Mouse (Mus musculus): ENCODE data around the gene Yjefn3. TPM values are rescaled to one million over a fixed set of nuclear protein-coding genes. Genes with fewer than 3 reads are reported as not detected.

Gene Yjefn3
- polyA plus RNA-seq, 1 experiment from 2014 or later: 13.6 TPM

- Histone ChIP-seq H3K9me3 (ENCODE audit: control insufficient read depth, low read length) (no peaks in the 10 kb centered on the region), H3K4me3 (ENCODE audit: low read length) (peak within 1 kb of the TSS; percentile 29), H3K36me3 (ENCODE audit: control insufficient read depth, insufficient read depth, low read length) (no peaks in the 10 kb centered on the region), H3K9ac (ENCODE audit: low read depth, low read length) (peak within 1 kb of the TSS; percentile 31), H3K27me3 (replicated peaks; ENCODE audit: control insufficient read depth, insufficient read depth, low read length) (peaks cover 71% of the 10 kb centered on the region), H3K4me2 (ENCODE audit: low read length) (peak within 1 kb of the TSS; percentile 50), H3K27ac (ENCODE audit: low read depth, low read length) (no peak within 1 kb of the TSS), H3K4me1 (ENCODE audit: control insufficient read depth, insufficient read depth, low read depth, low read length) (peaks cover 27% of the 10 kb centered on the region)
- 3% methylated on average over 54 of the region's 60 CpGs for WGBS
- no peak for ATAC-seq
These were observed 14.9 kb downstream of the Yjefn3 start, which contains the start of gene Cilp2 for GRCm38 (mm10) chr8:69887289-69888243. Cilp2 (minus strand) TSS chr8:69887687.

DNA sequence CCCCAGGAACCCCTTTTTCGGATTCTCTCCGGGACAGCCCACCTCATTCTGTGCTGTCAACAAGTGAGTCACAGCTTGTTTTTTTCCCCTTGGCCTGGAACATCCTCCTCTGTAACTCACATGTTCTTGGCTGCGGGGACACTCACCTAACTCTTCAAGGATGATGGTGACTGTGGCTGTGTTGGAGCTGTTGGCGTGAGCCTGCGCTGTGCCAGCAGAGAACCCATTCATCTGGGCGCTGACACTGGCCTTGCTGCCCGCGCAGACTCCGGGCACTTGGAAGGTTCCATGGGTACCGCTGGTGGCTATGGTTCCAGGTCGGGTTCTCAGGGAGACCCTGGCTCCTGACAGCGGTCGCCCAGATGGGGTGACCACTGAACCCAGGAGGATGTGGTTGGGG is 18.4 kb downstream of the Yjefn3 start:
- no peak for ATAC-seq
- Histone ChIP-seq H3K9me3 (ENCODE audit: control insufficient read depth, low read length) (no peaks in the 10 kb centered on the region; the same call in 1 of the 2 replicates), H3K4me3 (ENCODE audit: low read length) (no peak overlapping the region), H3K4me1 (ENCODE audit: control insufficient read depth, insufficient read depth, low read depth, low read length) (peaks cover 31% of the 10 kb centered on the region), H3K36me3 (ENCODE audit: control insufficient read depth, insufficient read depth, low read length) (no peaks in the 10 kb centered on the region), H3K27me3 (replicated peaks; ENCODE audit: control insufficient read depth, insufficient read depth, low read length) (peaks cover 92% of the 10 kb centered on the region), H3K9ac (ENCODE audit: low read depth, low read length) (no peak overlapping the region), H3K27ac (ENCODE audit: low read depth, low read length) (no peak overlapping the region), H3K4me2 (ENCODE audit: low read length) (no peak overlapping the region)
- WGBS: 58% methylated on average over 13 of the region's 13 CpGs

GRCm38 (mm10) chr8:69882833-69883600 is 19.5 kb downstream of the Yjefn3 start:
- H3K4me3 ChIP-seq (ENCODE audit: low read length): peak overlapping the region; percentile 47
- peaks cover 23% of the 10 kb centered on the region for H3K4me1 ChIP-seq (ENCODE audit: control insufficient read depth, insufficient read depth, low read depth, low read length)
- peaks cover 85% of the 10 kb centered on the region for H3K27me3 ChIP-seq (replicated peaks; ENCODE audit: control insufficient read depth, insufficient read depth, low read length)
- no peak overlapping the region for H3K27ac ChIP-seq (ENCODE audit: low read depth, low read length)
- WGBS: 12% methylated on average over 50 of the region's 52 CpGs
- no peak overlapping the region for H3K9ac ChIP-seq (ENCODE audit: low read depth, low read length)
- peak overlapping the region; percentile 56 for H3K4me2 ChIP-seq (ENCODE audit: low read length)
- no peaks in the 10 kb centered on the region; the same call in 1 of the 2 replicates for H3K9me3 ChIP-seq (ENCODE audit: control insufficient read depth, low read length)
- ATAC-seq: no peak
- H3K36me3 ChIP-seq (ENCODE audit: control insufficient read depth, insufficient read depth, low read length): no peaks in the 10 kb centered on the region

DNA sequence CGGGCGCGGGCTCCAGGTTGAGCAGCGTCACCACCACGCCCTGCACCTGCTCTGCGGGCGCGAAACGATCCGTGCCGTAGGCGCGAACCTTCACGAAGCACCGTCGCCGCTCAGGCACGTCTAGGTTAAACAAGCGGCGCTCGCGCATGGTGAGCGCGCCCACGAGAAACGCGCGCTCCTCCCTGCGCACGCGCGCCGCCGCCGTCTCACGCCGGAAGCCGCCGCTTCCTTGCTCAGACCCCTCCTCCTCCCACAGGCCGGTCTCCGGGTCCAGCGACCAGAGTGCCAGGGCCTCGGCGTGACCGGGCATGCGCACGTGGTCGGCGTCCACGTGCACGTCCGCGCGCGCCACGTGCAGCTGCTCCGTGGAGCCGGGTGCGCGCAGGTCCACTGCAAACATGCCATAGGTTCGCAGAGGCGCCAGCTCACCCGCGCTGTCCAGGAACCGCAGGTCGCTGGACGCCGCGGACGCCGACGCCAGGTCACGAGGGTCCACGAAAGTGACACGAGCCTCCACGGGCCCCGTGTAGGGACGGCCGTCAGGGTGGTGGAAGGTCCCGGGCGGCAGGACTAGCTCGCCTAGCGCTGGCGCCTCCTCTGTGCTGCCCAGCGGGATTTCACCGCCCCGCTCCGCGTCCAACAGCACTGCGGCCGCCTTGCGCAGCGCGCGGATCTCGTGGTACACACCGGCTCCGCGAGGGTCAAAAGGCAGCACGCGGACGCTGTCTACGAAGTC is 20.3 kb downstream of the Yjefn3 start:
- Histone ChIP-seq H3K36me3 (ENCODE audit: control insufficient read depth, insufficient read depth, low read length) (no peaks in the 10 kb centered on the region), H3K4me1 (ENCODE audit: control insufficient read depth, insufficient read depth, low read depth, low read length) (peaks cover 15% of the 10 kb centered on the region; the same call in 1 of the 2 replicates), H3K27me3 (replicated peaks; ENCODE audit: control insufficient read depth, insufficient read depth, low read length) (peaks cover 77% of the 10 kb centered on the region), H3K27ac (ENCODE audit: low read depth, low read length) (no peak overlapping the region), H3K4me3 (ENCODE audit: low read length) (peak overlapping the region; percentile 47), H3K4me2 (ENCODE audit: low read length) (peak overlapping the region; percentile 56), H3K9ac (ENCODE audit: low read depth, low read length) (peak overlapping the region; percentile 51), H3K9me3 (ENCODE audit: control insufficient read depth, low read length) (no peaks in the 10 kb centered on the region; the same call in 1 of the 2 replicates)
- 4% methylated on average over 97 of the region's 103 CpGs for WGBS
- ATAC-seq: peak; percentile 84

DNA sequence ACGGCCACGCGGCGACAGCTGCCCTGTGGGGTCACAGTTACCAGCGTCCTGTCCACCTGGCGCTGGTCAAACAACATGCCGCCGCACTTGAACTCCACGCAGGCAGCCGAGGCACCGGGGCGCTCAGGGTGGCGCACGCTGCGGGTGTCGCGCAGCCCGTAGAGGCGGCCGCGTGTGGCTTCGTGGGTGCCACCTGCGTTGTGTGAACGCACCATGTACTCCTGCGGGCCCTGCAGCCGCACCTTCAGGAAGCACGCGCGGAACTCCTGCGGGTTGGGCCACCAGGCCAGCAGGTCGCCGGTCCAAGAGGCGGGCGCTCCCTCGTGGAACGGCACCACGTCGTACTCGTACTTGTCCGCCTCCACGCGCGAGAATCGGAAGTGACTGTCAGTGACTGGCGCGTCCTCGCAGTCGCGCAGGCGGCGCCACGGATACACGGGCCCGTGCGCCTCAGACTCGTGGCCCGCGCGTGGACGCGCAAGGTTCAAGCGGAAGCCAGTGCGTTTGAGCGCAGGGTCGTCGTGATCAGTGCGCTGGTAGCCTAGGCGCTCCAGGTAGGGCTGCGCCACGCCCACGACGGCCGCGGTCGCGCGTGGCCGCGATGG is 21.1 kb downstream of the Yjefn3 start:
- H3K4me3 ChIP-seq (ENCODE audit: low read length): peak overlapping the region; percentile 47
- peak overlapping the region; percentile 51 for H3K9ac ChIP-seq (ENCODE audit: low read depth, low read length)
- peak overlapping the region; percentile 56 for H3K4me2 ChIP-seq (ENCODE audit: low read length)
- 19% methylated on average over 75 of the region's 79 CpGs for WGBS
- H3K27ac ChIP-seq (ENCODE audit: low read depth, low read length): no peak overlapping the region
- peak; percentile 15; the same call in 1 of the 2 replicates for ATAC-seq
- H3K4me1 ChIP-seq (ENCODE audit: control insufficient read depth, insufficient read depth, low read depth, low read length): peaks cover 7% of the 10 kb centered on the region; the same call in 1 of the 2 replicates
- peaks cover 70% of the 10 kb centered on the region for H3K27me3 ChIP-seq (replicated peaks; ENCODE audit: control insufficient read depth, insufficient read depth, low read length)
- no peaks in the 10 kb centered on the region; the same call in 1 of the 2 replicates for H3K9me3 ChIP-seq (ENCODE audit: control insufficient read depth, low read length)
- H3K36me3 ChIP-seq (ENCODE audit: control insufficient read depth, insufficient read depth, low read length): no peaks in the 10 kb centered on the region

GRCm38 (mm10) chr8:69880841-69881240 is 21.7 kb downstream of the Yjefn3 start:
- peak overlapping the region; percentile 32; the same call in 1 of the 2 replicates for H3K9ac ChIP-seq (ENCODE audit: low read depth, low read length)

DNA sequence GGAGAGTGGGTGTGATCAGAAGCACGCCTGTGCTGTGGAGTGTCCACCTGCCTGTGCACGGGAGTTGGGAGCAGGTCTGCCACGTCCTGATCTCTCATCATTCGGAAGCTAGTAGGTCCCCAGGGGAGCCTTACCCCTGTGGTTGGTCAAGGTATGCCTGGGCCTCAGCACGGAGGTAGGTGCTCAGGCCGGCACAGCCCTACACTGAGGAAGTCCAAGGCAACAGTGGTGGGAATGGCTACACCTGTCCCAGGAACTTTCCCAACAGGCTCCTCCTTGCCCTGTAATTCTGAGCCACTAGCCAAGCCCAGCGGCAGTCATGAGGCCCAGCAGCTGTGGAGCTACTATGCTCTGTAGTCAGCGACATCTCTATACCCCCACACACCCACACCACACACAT is 22.8 kb downstream of the Yjefn3 start:
- peaks cover 7% of the 10 kb centered on the region; the same call in 1 of the 2 replicates for H3K4me1 ChIP-seq (ENCODE audit: control insufficient read depth, insufficient read depth, low read depth, low read length)
- peaks cover 54% of the 10 kb centered on the region for H3K27me3 ChIP-seq (replicated peaks; ENCODE audit: control insufficient read depth, insufficient read depth, low read length)
- peak overlapping the region; percentile 56; the same call in 1 of the 2 replicates for H3K4me2 ChIP-seq (ENCODE audit: low read length)
- H3K27ac ChIP-seq (ENCODE audit: low read depth, low read length): no peak overlapping the region
- H3K4me3 ChIP-seq (ENCODE audit: low read length): peak overlapping the region; percentile 2; the same call in 1 of the 2 replicates
- no peak overlapping the region for H3K9ac ChIP-seq (ENCODE audit: low read depth, low read length)
- ATAC-seq: no peak
- 60% methylated on average over 8 of the region's 8 CpGs for WGBS
- no peaks in the 10 kb centered on the region; the same call in 1 of the 2 replicates for H3K9me3 ChIP-seq (ENCODE audit: control insufficient read depth, low read length)
- H3K36me3 ChIP-seq (ENCODE audit: control insufficient read depth, insufficient read depth, low read length): no peaks in the 10 kb centered on the region

More at GRCm38 (mm10) chr8:69880841-69881240, 21.7 kb downstream of the Yjefn3 start:
- ATAC-seq: no peak
- Histone ChIP-seq H3K36me3 (ENCODE audit: control insufficient read depth, insufficient read depth, low read length) (no peaks in the 10 kb centered on the region), H3K27ac (ENCODE audit: low read depth, low read length) (no peak overlapping the region), H3K27me3 (replicated peaks; ENCODE audit: control insufficient read depth, insufficient read depth, low read length) (peaks cover 65% of the 10 kb centered on the region), H3K9me3 (ENCODE audit: control insufficient read depth, low read length) (no peaks in the 10 kb centered on the region; the same call in 1 of the 2 replicates), H3K4me3 (ENCODE audit: low read length) (peak overlapping the region; percentile 47), H3K4me2 (ENCODE audit: low read length) (peak overlapping the region; percentile 56), H3K4me1 (ENCODE audit: control insufficient read depth, insufficient read depth, low read depth, low read length) (peaks cover 7% of the 10 kb centered on the region; the same call in 1 of the 2 replicates)
- 9% methylated on average over 37 of the region's 37 CpGs for WGBS

GRCm38 (mm10) chr8:69877992-69878391 is 24.5 kb downstream of the Yjefn3 start:
- Histone ChIP-seq H3K27ac (ENCODE audit: low read depth, low read length) (no peak overlapping the region), H3K9ac (ENCODE audit: low read depth, low read length) (no peak overlapping the region), H3K4me1 (ENCODE audit: control insufficient read depth, insufficient read depth, low read depth, low read length) (peaks cover 7% of the 10 kb centered on the region; the same call in 1 of the 2 replicates), H3K27me3 (replicated peaks; ENCODE audit: control insufficient read depth, insufficient read depth, low read length) (peaks cover 37% of the 10 kb centered on the region), H3K9me3 (ENCODE audit: control insufficient read depth, low read length) (no peaks in the 10 kb centered on the region; the same call in 1 of the 2 replicates), H3K36me3 (ENCODE audit: control insufficient read depth, insufficient read depth, low read length) (no peaks in the 10 kb centered on the region), H3K4me2 (ENCODE audit: low read length) (no peak overlapping the region), H3K4me3 (ENCODE audit: low read length) (no peak overlapping the region)
- WGBS: 67% methylated on average over 3 of the region's 3 CpGs
- no peak for ATAC-seq

All from hindbrain, embryonic 16.5 days (tissue).